Mouse (Mus musculus) bone marrow, adult 2 months (tissue): ENCODE results near the gene Rrp9. TPM values are rescaled to one million over a fixed set of nuclear protein-coding genes. Genes with fewer than 3 reads are reported as not detected.
"Not testable (repeated sequence)": the region's sequence is repeated elsewhere in the genome, so short reads cannot be mapped to it uniquely, and the experiment has no call there.

ENCODE experiments used
- H3K27ac ChIP-seq: fragments of 200-500 bp; 2 replicates; pipeline ENCODE4 v1.5.1; 2012; ENCODE audit warnings: low read depth, mild to moderate bottlenecking, control low read depth, inconsistent platforms, low read length; ENCODE audit not compliant: control insufficient read depth, poor library complexity, insufficient read depth
- H3K4me1 ChIP-seq: fragments of 200-500 bp; 2 replicates; pipeline ENCODE4 v1.6.1; 2011; ENCODE audit warnings: low read length; ENCODE audit not compliant: control insufficient read depth, insufficient read depth
- H3K4me3 ChIP-seq: fragments of 200-500 bp; replicated peaks from 2 replicates; pipeline ENCODE3; 2011; ENCODE audit warnings: mild to moderate bottlenecking, low read depth, low read length, control low read depth; ENCODE audit not compliant: control insufficient read depth
- CTCF ChIP-seq: fragments of 200-500 bp; IDR thresholded peaks from 2 replicates; pipeline ENCODE4 v1.5.1; 2011; ENCODE audit warnings: low read length, control low read depth; ENCODE audit not compliant: control insufficient read depth, insufficient read depth
- POLR2A ChIP-seq: fragments of 200-500 bp; IDR thresholded peaks from 2 replicates; pipeline ENCODE4 v1.6.1; 2011; ENCODE audit warnings: low read depth, mild to moderate bottlenecking, control low read depth, low read length, borderline replicate concordance; ENCODE audit not compliant: control insufficient read depth
- WGBS: fragments of 180-500 bp; shearing (Covaris S2); methylation state at CpG from one replicate; pipeline ENCODE4 v1.1.7; 2018; 5-methylcytosine and 5-hydroxymethylcytosine counted together
- polyA plus RNA-seq: library from polyadenylated mRNA; stranded (reverse); fragments of >200 nt; gene quantifications from 2 replicates; pipeline ENCODE4 v1.2.4, GENCODE M21; 2011; ENCODE audit warnings: low replicate concordance; ENCODE audit not compliant: missing spikeins, insufficient read depth, insufficient read length

Gene Rrp9
- polyA plus RNA-seq, 1 experiment: 37.0 TPM

DNA sequence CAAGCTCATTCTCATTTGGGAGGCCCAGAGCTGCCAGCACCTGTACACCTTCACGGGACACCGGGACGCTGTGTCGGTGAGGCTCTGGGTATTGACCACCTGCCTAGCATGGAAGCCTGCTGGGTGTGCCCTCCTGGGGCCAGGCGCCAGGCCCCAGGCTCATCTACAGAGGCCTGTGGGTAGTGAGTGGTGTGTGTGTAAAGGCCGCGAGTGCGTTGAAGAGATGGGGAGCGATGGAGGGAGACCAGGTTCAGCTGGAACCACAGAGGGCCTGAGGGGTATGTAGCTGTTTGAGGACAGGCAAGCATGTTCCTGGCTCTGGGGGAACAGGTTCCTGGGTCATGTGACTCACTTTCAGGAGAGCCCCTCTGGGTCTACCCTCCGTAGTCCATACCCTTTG, 7.4 kb downstream of the Rrp9 start:
- 91% methylated on average over 10 of the region's 10 CpGs for WGBS
- H3K27ac ChIP-seq: no peak overlapping the region
- H3K4me3 ChIP-seq: no peak overlapping the region
- TF ChIP-seq CTCF: no peak
- no peak for TF ChIP-seq POLR2A
- no peaks in the 10 kb centered on the region; the same call in 1 of the 2 replicates for H3K4me1 ChIP-seq

- no peak overlapping the region for H3K27ac ChIP-seq
- WGBS: 93% methylated on average over 17 of the region's 17 CpGs
- no peaks in the 10 kb centered on the region for H3K4me1 ChIP-seq
- TF ChIP-seq POLR2A (no peak), CTCF (no peak)
- H3K4me3 ChIP-seq: no peak overlapping the region
These were observed 7.8 kb downstream of the Rrp9 start for GRCm38 (mm10) chr9:106483606-106484005.

- no peaks in the 10 kb centered on the region for H3K4me1 ChIP-seq
- no peak overlapping the region for H3K27ac ChIP-seq
- 82% methylated on average over 10 of the region's 10 CpGs for WGBS
- H3K4me3 ChIP-seq: no peak overlapping the region
- no peak for TF ChIP-seq POLR2A
- no peak for TF ChIP-seq CTCF
These were observed 9.3 kb downstream of the Rrp9 start for GRCm38 (mm10) chr9:106485076-106485475.

- WGBS: 79% methylated on average over 6 of the region's 6 CpGs
- H3K4me1 ChIP-seq: not testable (repeated sequence)
These were observed 11.8 kb downstream of the Rrp9 start for GRCm38 (mm10) chr9:106487602-106488001.

GRCm38 (mm10) chr9:106499667-106500066, 23.9 kb downstream of the Rrp9 start, which contains the start of gene Iqcf1:
TSS of gene Iqcf1 (plus strand) at chr9:106499967.
- 87% methylated on average over 6 of the region's 6 CpGs for WGBS
- H3K4me3 ChIP-seq: no peak within 1 kb of the TSS
- TF ChIP-seq POLR2A: no peak
- TF ChIP-seq CTCF: no peak
- H3K4me1 ChIP-seq: no peaks in the 10 kb centered on the region
- H3K27ac ChIP-seq: no peak within 1 kb of the TSS

More at GRCm38 (mm10) chr9:106487602-106488001, 11.8 kb downstream of the Rrp9 start:
- H3K27ac ChIP-seq, H3K4me3 ChIP-seq: not testable (repeated sequence)

GRCm38 (mm10) chr9:106501846-106502245, 26.1 kb downstream of the Rrp9 start:
- Histone ChIP-seq H3K4me1 (no peaks in the 10 kb centered on the region), H3K27ac (no peak overlapping the region), H3K4me3 (no peak overlapping the region)
- WGBS: 86% methylated on average over 22 of the region's 22 CpGs
- TF ChIP-seq POLR2A: no peak
- TF ChIP-seq CTCF: no peak

DNA sequence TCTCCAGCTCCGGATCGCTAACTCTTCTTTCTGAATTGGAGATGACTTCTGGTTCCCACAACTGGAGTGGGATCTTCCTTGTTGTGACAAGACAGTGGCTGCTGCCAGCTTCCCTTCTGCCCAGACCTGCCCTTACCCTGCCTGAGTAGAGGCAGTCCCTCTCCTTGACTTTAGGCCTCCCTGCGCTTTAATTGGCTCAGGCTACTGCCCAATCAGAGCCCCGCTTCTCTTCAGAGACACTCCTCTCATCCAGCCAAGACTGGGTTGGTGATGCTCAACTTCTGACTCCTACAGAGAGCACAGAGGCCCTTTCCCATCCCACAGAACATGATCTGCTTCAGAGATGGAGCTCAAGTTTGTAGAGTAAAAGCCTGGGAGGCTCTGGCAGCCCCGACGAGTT, 28.5 kb downstream of the Rrp9 start:
- 87% methylated on average over 6 of the region's 6 CpGs for WGBS
- H3K27ac ChIP-seq: no peak overlapping the region
- H3K4me1 ChIP-seq: no peaks in the 10 kb centered on the region
- no peak overlapping the region for H3K4me3 ChIP-seq
- TF ChIP-seq POLR2A: no peak
- TF ChIP-seq CTCF: no peak

- Histone ChIP-seq H3K27ac (no peak overlapping the region), H3K4me1 (no peaks in the 10 kb centered on the region), H3K4me3 (no peak overlapping the region)
- TF ChIP-seq CTCF: no peak
- no peak for TF ChIP-seq POLR2A
- 82% methylated on average over 10 of the region's 10 CpGs for WGBS
These were observed 33.6 kb downstream of the Rrp9 start for GRCm38 (mm10) chr9:106509356-106509755.

GRCm38 (mm10) chr9:106512729-106513450, 37.1 kb downstream of the Rrp9 start:
- 46% methylated on average over 13 of the region's 13 CpGs for WGBS
- Histone ChIP-seq H3K4me3 (no peak overlapping the region), H3K27ac (no peak overlapping the region), H3K4me1 (no peaks in the 10 kb centered on the region)
- no peak for TF ChIP-seq CTCF
- no peak for TF ChIP-seq POLR2A
